Mouse (Mus musculus) kidney, postnatal 0 days (tissue): ENCODE measurements around the gene Arap2. TPM values are rescaled to one million over a fixed set of nuclear protein-coding genes. Genes with fewer than 3 reads are reported as not detected.
"Not testable (repeated sequence)": the region's sequence is repeated elsewhere in the genome, so short reads cannot be mapped to it uniquely, and the experiment has no call there.

ENCODE experiments used
- ATAC-seq: fragments of 200-750 bp; cut with Nextera tagmentation; replicated peaks from 2 replicates; pipeline ENCODE4 v1.8.0; 2017; ENCODE audit warnings: low read depth, moderate number of reproducible peaks, moderate TSS enrichment, moderate library complexity; ENCODE audit not compliant: low FRiP score
- DNase-seq: peaks from one replicate; pipeline ENCODE4 v3.0.0-alpha.2; 2016; ENCODE audit warnings: low spot score
- H3K27ac ChIP-seq: fragments of 300-500 bp; sonication (generic); 2 replicates; pipeline ENCODE4 v1.5.1; 2014; ENCODE audit warnings: mild to moderate bottlenecking
- H3K27me3 ChIP-seq: fragments of 300-500 bp; sonication (generic); 2 replicates; pipeline ENCODE4 v1.6.1; 2014; ENCODE audit warnings: low read length, mixed read lengths; ENCODE audit not compliant: insufficient read depth
- H3K36me3 ChIP-seq: fragments of 300-500 bp; sonication (generic); 2 replicates; pipeline ENCODE4 v1.6.1; 2014; ENCODE audit warnings: low read length, mixed read lengths; ENCODE audit not compliant: insufficient read depth
- H3K4me1 ChIP-seq: fragments of 300-500 bp; sonication (generic); replicated peaks from 2 replicates; pipeline ENCODE4 v1.6.1; 2014; ENCODE audit warnings: antibody characterized with exemption, low read length, mixed read lengths; ENCODE audit not compliant: insufficient read depth
- H3K4me2 ChIP-seq: fragments of 300-500 bp; sonication (generic); 2 replicates; pipeline ENCODE4 v1.6.1; 2014; ENCODE audit warnings: mild to moderate bottlenecking, low read length, moderate library complexity, mixed read lengths
- H3K4me3 ChIP-seq: fragments of 300-500 bp; sonication (generic); replicated peaks from 2 replicates; pipeline ENCODE4 v1.5.1; 2014; ENCODE audit warnings: low read depth, low read length
- H3K9ac ChIP-seq: fragments of 300-500 bp; sonication (generic); 2 replicates; pipeline ENCODE4 v1.6.1; 2014; ENCODE audit warnings: low read depth, low read length
- H3K9me3 ChIP-seq: fragments of 300-500 bp; sonication (generic); replicated peaks from 2 replicates; pipeline ENCODE4 v1.6.1; 2016; ENCODE audit warnings: low read length, inconsistent platforms, mixed read lengths
- CTCF ChIP-seq: IDR thresholded peaks from 2 replicates; pipeline ENCODE4 v1.5.1; 2016; ENCODE audit warnings: antibody characterized with exemption, low read depth, mild to moderate bottlenecking, moderate library complexity
- WGBS: fragments of 180-500 bp; shearing (Covaris S2); extraction: QIAGEN DNeasy Blood & Tissue Kit; methylation state at CpG from one replicate; pipeline ENCODE4 v1.1.7; 2014; 5-methylcytosine and 5-hydroxymethylcytosine counted together
- polyA plus RNA-seq: library from polyadenylated mRNA; unstranded; fragments of >200 nt; fragmentation: Nextera tagmentation; extraction: Ambion mirVana; gene quantifications from 2 replicates; pipeline ENCODE4 v1.2.1, GENCODE M21; 2015

Arap2 gene
- polyA plus RNA-seq, 1 experiment from 2014 or later, result 9.5 TPM

- no peak for TF ChIP-seq CTCF
- no peaks in the 10 kb centered on the region for H3K4me1 ChIP-seq
- no peaks in the 10 kb centered on the region for H3K36me3 ChIP-seq
- 89% methylated on average over 2 of the region's 2 CpGs for WGBS
- no peak overlapping the region for H3K4me3 ChIP-seq
- no peaks in the 10 kb centered on the region for H3K27me3 ChIP-seq
- no peak for DNase-seq
- no peak for ATAC-seq
- no peak overlapping the region for H3K4me2 ChIP-seq
- no peaks in the 10 kb centered on the region for H3K9me3 ChIP-seq
- H3K9ac ChIP-seq, result no peak overlapping the region
- H3K27ac ChIP-seq, result no peak overlapping the region
Measured at GRCm38 (mm10) chr5:62748168-62748567, 17.8 kb downstream of the Arap2 start.

GRCm38 (mm10) chr5:62743220-62743922 lies 22.6 kb downstream of the Arap2 start:
- H3K27ac ChIP-seq, result no peak overlapping the region
- 79% methylated on average over 9 of the region's 9 CpGs for WGBS

GRCm38 (mm10) chr5:62739451-62740415 lies 26.2 kb downstream of the Arap2 start:
- Histone ChIP-seq H3K4me2 (no peak overlapping the region), H3K27me3 (no peaks in the 10 kb centered on the region), H3K9me3 (no peaks in the 10 kb centered on the region), H3K4me1 (no peaks in the 10 kb centered on the region), H3K36me3 (no peaks in the 10 kb centered on the region), H3K4me3 (no peak overlapping the region), H3K27ac (no peak overlapping the region), H3K9ac (no peak overlapping the region)
- ATAC-seq (no peak), DNase-seq (no peak)
- WGBS, result 75% methylated on average over 9 of the region's 9 CpGs
- TF ChIP-seq CTCF, result no peak

More at GRCm38 (mm10) chr5:62743220-62743922, 22.6 kb downstream of the Arap2 start:
- H3K36me3 ChIP-seq, result no peaks in the 10 kb centered on the region
- ATAC-seq, result no peak
- H3K27me3 ChIP-seq, result no peaks in the 10 kb centered on the region
- no peaks in the 10 kb centered on the region for H3K9me3 ChIP-seq
- TF ChIP-seq CTCF, result no peak
- no peaks in the 10 kb centered on the region for H3K4me1 ChIP-seq
- no peak overlapping the region for H3K4me2 ChIP-seq
- no peak for DNase-seq
- no peak overlapping the region for H3K4me3 ChIP-seq
- H3K9ac ChIP-seq, result no peak overlapping the region

- ATAC-seq, H3K36me3 ChIP-seq, H3K4me1 ChIP-seq, H3K27me3 ChIP-seq, H3K4me2 ChIP-seq, H3K9ac ChIP-seq, DNase-seq, H3K27ac ChIP-seq, H3K4me3 ChIP-seq, H3K9me3 ChIP-seq: not testable (repeated sequence)
- 92% methylated on average over 7 of the region's 7 CpGs for WGBS
Measured at GRCm38 (mm10) chr5:62730573-62730972, 35.4 kb downstream of the Arap2 start.

GRCm38 (mm10) chr5:62725551-62725950 lies 40.4 kb downstream of the Arap2 start:
- Histone ChIP-seq H3K4me3 (no peak overlapping the region), H3K4me1 (no peaks in the 10 kb centered on the region), H3K36me3 (no peaks in the 10 kb centered on the region), H3K9ac (no peak overlapping the region), H3K27me3 (no peaks in the 10 kb centered on the region), H3K4me2 (no peak overlapping the region), H3K27ac (no peak overlapping the region), H3K9me3 (no peaks in the 10 kb centered on the region)
- TF ChIP-seq CTCF, result no peak
- DNase-seq (no peak), ATAC-seq (no peak)
- 79% methylated on average over 2 of the region's 2 CpGs for WGBS

- Histone ChIP-seq H3K36me3 (no peaks in the 10 kb centered on the region), H3K4me2 (no peak overlapping the region), H3K4me3 (no peak overlapping the region), H3K27me3 (no peaks in the 10 kb centered on the region), H3K9me3 (no peaks in the 10 kb centered on the region), H3K9ac (no peak overlapping the region), H3K4me1 (no peaks in the 10 kb centered on the region), H3K27ac (no peak overlapping the region)
- DNase-seq, result no peak
- ATAC-seq, result no peak
- no peak for TF ChIP-seq CTCF
- 64% methylated on average over 3 of the region's 3 CpGs for WGBS
Measured at GRCm38 (mm10) chr5:62723261-62724105, 42.5 kb downstream of the Arap2 start.
